Mouse (Mus musculus) layer of hippocampus, adult 8-10 months (tissue): ENCODE data around the gene Polr3gl. TPM values are rescaled to one million over a fixed set of nuclear protein-coding genes. Genes with fewer than 3 reads are reported as not detected.
"Not testable (repeated sequence)": the region's sequence is repeated elsewhere in the genome, so short reads cannot be mapped to it uniquely, and the experiment has no call there.

Source experiments
- DNase-seq, 2 experiments: peaks; one replicate each; pipeline ENCODE4 v3.0.0; 2022; ENCODE audit warnings: low spot score in 2 of 2
- total RNA-seq, 4 experiments: library from RNA; stranded (reverse); gene quantifications; 2 replicates each; pipeline ENCODE4 v1.2.4; 2022

Gene Polr3gl
- 10 to 100 TPM; 30.1 to 38.6 (median 32.5) TPM for total RNA-seq

- peak; percentile 92 to 93 for DNase-seq
Measured at GRCm38 (mm10) chr3:96593790-96594560, at the start of gene Polr3gl. Gene Polr3gl (minus strand): TSS chr3:96594181.

- DNase-seq: peak in 1 of 2 experiments; percentile 52
Measured at GRCm38 (mm10) chr3:96639219-96639618, 45.2 kb upstream of the Polr3gl start.

- no peak for DNase-seq
Measured at GRCm38 (mm10) chr3:96636448-96636847, 42.5 kb upstream of the Polr3gl start.

GRCm38 (mm10) chr3:96635906-96636305, 41.9 kb upstream of the Polr3gl start:
- DNase-seq: no peak

- peak; percentile 79 to 86 for DNase-seq
Measured at GRCm38 (mm10) chr3:96634928-96635879, 41.2 kb upstream of the Polr3gl start, which contains the start of the genes Pex11b and Gm42957. Gene Pex11b (plus strand): TSS chr3:96635376. Gene Gm42957 (plus strand): TSS chr3:96635474.

GRCm38 (mm10) chr3:96634015-96634414, 40.0 kb upstream of the Polr3gl start:
- no peak for DNase-seq

- DNase-seq: no peak
Measured at GRCm38 (mm10) chr3:96632058-96632457, 38.1 kb upstream of the Polr3gl start.

GRCm38 (mm10) chr3:96629729-96630600, 36.0 kb upstream of the Polr3gl start, which contains the start of gene Rbm8a:
Gene Rbm8a (plus strand): TSS chr3:96629933.
- DNase-seq: peak; percentile 96 to 98

GRCm38 (mm10) chr3:96623201-96623600, 29.2 kb upstream of the Polr3gl start:
- DNase-seq: no peak

- no peak for DNase-seq
Measured at GRCm38 (mm10) chr3:96617941-96618340, 24.0 kb upstream of the Polr3gl start.

GRCm38 (mm10) chr3:96606618-96607017, 12.6 kb upstream of the Polr3gl start:
- no peak for DNase-seq

GRCm38 (mm10) chr3:96606007-96606406, 12.0 kb upstream of the Polr3gl start:
- not testable (repeated sequence) for DNase-seq

GRCm38 (mm10) chr3:96603311-96603710, 9.3 kb upstream of the Polr3gl start:
- no peak for DNase-seq

GRCm38 (mm10) chr3:96602704-96603084, 8.7 kb upstream of the Polr3gl start:
- no peak for DNase-seq

GRCm38 (mm10) chr3:96601941-96602703, 8.1 kb upstream of the Polr3gl start:
- no peak for DNase-seq

- peak in 1 of 2 experiments; percentile 68 for DNase-seq
Measured at GRCm38 (mm10) chr3:96601251-96601787, 7.3 kb upstream of the Polr3gl start.

- peak; percentile 93 to 95 for DNase-seq
Measured at GRCm38 (mm10) chr3:96600639-96601250, 6.8 kb upstream of the Polr3gl start, which contains the start of gene Lix1l. Gene Lix1l (plus strand): TSS chr3:96601149.

GRCm38 (mm10) chr3:96599411-96599810, 5.4 kb upstream of the Polr3gl start:
- no peak for DNase-seq

GRCm38 (mm10) chr3:96599069-96599393, 5.0 kb upstream of the Polr3gl start:
- DNase-seq: no peak
